Mouse (Mus musculus): ENCODE data around the gene Inpp5d. TPM values are rescaled to one million over a fixed set of nuclear protein-coding genes. Genes with fewer than 3 reads are reported as not detected.
A peak's percentile ranks its signal among the peaks of the same experiment; 100 is the strongest.

Inpp5d gene
- polyA plus RNA-seq, 1 experiment from 2014 or later = 6.0 TPM

- Histone ChIP-seq H3K9me3 (no peaks in the 10 kb centered on the region), H3K4me2 (no peak overlapping the region), H3K4me3 (no peak overlapping the region), H3K36me3 (no peaks in the 10 kb centered on the region), H3K9ac (no peak overlapping the region), H3K4me1 (no peaks in the 10 kb centered on the region), H3K27ac (replicated peaks) (no peak overlapping the region), H3K27me3 (replicated peaks) (no peaks in the 10 kb centered on the region)
- 50% methylated on average over 2 of the region's 2 CpGs for WGBS
- no peak for ATAC-seq (ENCODE audit: extremely low read depth, insufficient number of reproducible peaks, low FRiP score, low TSS enrichment)
Measured at GRCm38 (mm10) chr1:87601801-87602200, 18.3 kb upstream of the Inpp5d start.

GRCm38 (mm10) chr1:87603389-87603788 lies 16.7 kb upstream of the Inpp5d start:
- Histone ChIP-seq H3K4me3 (no peak overlapping the region), H3K27me3 (replicated peaks) (0 out of 2 replicates have a peak, but pooled peaks cover 5% of the 10 kb centered on the region), H3K9me3 (no peaks in the 10 kb centered on the region), H3K4me2 (no peak overlapping the region), H3K4me1 (no peaks in the 10 kb centered on the region), H3K9ac (no peak overlapping the region), H3K27ac (replicated peaks) (no peak overlapping the region), H3K36me3 (no peaks in the 10 kb centered on the region)
- 86% methylated on average over 5 of the region's 5 CpGs for WGBS
- no peak for ATAC-seq (ENCODE audit: extremely low read depth, insufficient number of reproducible peaks, low FRiP score, low TSS enrichment)

- no peak for ATAC-seq (ENCODE audit: extremely low read depth, insufficient number of reproducible peaks, low FRiP score, low TSS enrichment)
- WGBS = 64% methylated on average over 2 of the region's 2 CpGs
- Histone ChIP-seq H3K9ac (no peak overlapping the region), H3K9me3 (no peaks in the 10 kb centered on the region), H3K36me3 (no peaks in the 10 kb centered on the region), H3K4me3 (no peak overlapping the region), H3K4me2 (no peak overlapping the region), H3K4me1 (no peaks in the 10 kb centered on the region), H3K27me3 (replicated peaks) (0 out of 2 replicates have a peak, but pooled peaks cover 5% of the 10 kb centered on the region), H3K27ac (replicated peaks) (no peak overlapping the region)
Measured at GRCm38 (mm10) chr1:87605296-87605695, 14.8 kb upstream of the Inpp5d start.

- WGBS = 66% methylated on average over 21 of the region's 21 CpGs
- Histone ChIP-seq H3K9me3 (no peaks in the 10 kb centered on the region), H3K4me3 (no peak overlapping the region), H3K36me3 (no peaks in the 10 kb centered on the region), H3K27me3 (replicated peaks) (0 out of 2 replicates have a peak, but pooled peaks cover 5% of the 10 kb centered on the region), H3K4me1 (no peaks in the 10 kb centered on the region), H3K4me2 (no peak overlapping the region), H3K9ac (no peak overlapping the region), H3K27ac (replicated peaks) (no peak overlapping the region)
- no peak for ATAC-seq (ENCODE audit: extremely low read depth, insufficient number of reproducible peaks, low FRiP score, low TSS enrichment)
Measured at GRCm38 (mm10) chr1:87607385-87608091, 12.6 kb upstream of the Inpp5d start.

- no peak overlapping the region for H3K4me3 ChIP-seq
- H3K4me1 ChIP-seq = no peaks in the 10 kb centered on the region
- no peaks in the 10 kb centered on the region for H3K9me3 ChIP-seq
- H3K27ac ChIP-seq (replicated peaks) = no peak overlapping the region
- 33% methylated on average over 7 of the region's 7 CpGs for WGBS
- H3K27me3 ChIP-seq (replicated peaks) = 0 out of 2 replicates have a peak, but pooled peaks cover 5% of the 10 kb centered on the region
- no peak for ATAC-seq (ENCODE audit: extremely low read depth, insufficient number of reproducible peaks, low FRiP score, low TSS enrichment)
- H3K9ac ChIP-seq = no peak overlapping the region
- H3K36me3 ChIP-seq = no peaks in the 10 kb centered on the region
- no peak overlapping the region for H3K4me2 ChIP-seq
Measured at GRCm38 (mm10) chr1:87608416-87609046, 11.6 kb upstream of the Inpp5d start.

- Histone ChIP-seq H3K4me1 (no peaks in the 10 kb centered on the region), H3K9me3 (no peaks in the 10 kb centered on the region)
Measured at GRCm38 (mm10) chr1:87614576-87615295, 5.4 kb upstream of the Inpp5d start.

GRCm38 (mm10) chr1:87620693-87621092 lies 581 bp downstream of the Inpp5d start:
- no peak for ATAC-seq (ENCODE audit: extremely low read depth, insufficient number of reproducible peaks, low FRiP score, low TSS enrichment)
- Histone ChIP-seq H3K36me3 (no peaks in the 10 kb centered on the region), H3K9ac (peak overlapping the region; percentile 66), H3K9me3 (no peaks in the 10 kb centered on the region), H3K27me3 (replicated peaks) (no peaks in the 10 kb centered on the region), H3K4me1 (peaks cover 18% of the 10 kb centered on the region), H3K27ac (replicated peaks) (peak overlapping the region; percentile 65), H3K4me3 (peak overlapping the region; percentile 38), H3K4me2 (peak overlapping the region; percentile 58)
- 64% methylated on average over 6 of the region's 6 CpGs for WGBS

More at GRCm38 (mm10) chr1:87614576-87615295, 5.4 kb upstream of the Inpp5d start:
- WGBS = 77% methylated on average over 2 of the region's 2 CpGs
- Histone ChIP-seq H3K9ac (no peak overlapping the region), H3K4me3 (no peak overlapping the region), H3K27ac (replicated peaks) (no peak overlapping the region), H3K36me3 (no peaks in the 10 kb centered on the region), H3K27me3 (replicated peaks) (no peaks in the 10 kb centered on the region), H3K4me2 (no peak overlapping the region)
- ATAC-seq (ENCODE audit: extremely low read depth, insufficient number of reproducible peaks, low FRiP score, low TSS enrichment) = no peak

- peak overlapping the region; percentile 38 for H3K4me3 ChIP-seq
- 0 out of 2 replicates have a peak overlapping the region, but pooled peaks have one; percentile 28 for H3K27ac ChIP-seq (replicated peaks)
- peaks cover 18% of the 10 kb centered on the region for H3K4me1 ChIP-seq
- no peak for ATAC-seq (ENCODE audit: extremely low read depth, insufficient number of reproducible peaks, low FRiP score, low TSS enrichment)
- no peaks in the 10 kb centered on the region for H3K9me3 ChIP-seq
- H3K36me3 ChIP-seq = no peaks in the 10 kb centered on the region
- 73% methylated on average over 9 of the region's 9 CpGs for WGBS
- H3K27me3 ChIP-seq (replicated peaks) = no peaks in the 10 kb centered on the region
- H3K4me2 ChIP-seq = peak overlapping the region; percentile 58
- H3K9ac ChIP-seq = peak overlapping the region; percentile 66
Measured at GRCm38 (mm10) chr1:87621146-87621857, 1.2 kb downstream of the Inpp5d start.

- Histone ChIP-seq H3K9ac (no peak overlapping the region), H3K4me1 (peaks cover 22% of the 10 kb centered on the region), H3K27ac (replicated peaks) (no peak overlapping the region), H3K4me3 (no peak overlapping the region), H3K4me2 (peak overlapping the region; percentile 58), H3K27me3 (replicated peaks) (no peaks in the 10 kb centered on the region), H3K36me3 (no peaks in the 10 kb centered on the region), H3K9me3 (no peaks in the 10 kb centered on the region)
- ATAC-seq (ENCODE audit: extremely low read depth, insufficient number of reproducible peaks, low FRiP score, low TSS enrichment) = no peak
- 71% methylated on average over 3 of the region's 3 CpGs for WGBS
Measured at GRCm38 (mm10) chr1:87621858-87622279, 1.8 kb downstream of the Inpp5d start.

- H3K9ac ChIP-seq = no peak overlapping the region
- H3K27me3 ChIP-seq (replicated peaks) = no peaks in the 10 kb centered on the region
- H3K9me3 ChIP-seq = no peaks in the 10 kb centered on the region
- H3K36me3 ChIP-seq = no peaks in the 10 kb centered on the region
- no peak overlapping the region for H3K4me2 ChIP-seq
- peaks cover 31% of the 10 kb centered on the region for H3K4me1 ChIP-seq
- ATAC-seq (ENCODE audit: extremely low read depth, insufficient number of reproducible peaks, low FRiP score, low TSS enrichment) = no peak
- no peak overlapping the region for H3K4me3 ChIP-seq
- H3K27ac ChIP-seq (replicated peaks) = no peak overlapping the region
- 14% methylated on average over 1 of the region's 1 CpGs for WGBS
Measured at GRCm38 (mm10) chr1:87623977-87624666, 4.0 kb downstream of the Inpp5d start.

Data from heart, embryonic 13.5 days (tissue).